Mouse (Mus musculus) spleen, adult 2 months (tissue): ENCODE measurements at regions not wholly inside any gene's neighbourhood (a gene's known extent, or its start where the extent isn't known, plus 50 kb on each side); places are given as distances from the start of the nearest gene placed in this dataset.
A peak's percentile ranks its signal among the peaks of the same experiment; 100 is the strongest.

Experiments
- DNase-seq, 2 experiments: peaks; one replicate each; pipeline versions ENCODE4 v3.0.0 to v3.0.0-alpha.2; 2012 to 2021; ENCODE audit warnings: low spot score in 2 of 2, low read depth in 1 of 2
- H3K27ac ChIP-seq: fragments of 200-500 bp; 2 replicates; pipeline ENCODE4 v1.5.1; 2012; ENCODE audit warnings: low read length, inconsistent platforms; ENCODE audit not compliant: insufficient read depth
- H3K27me3 ChIP-seq: fragments of 200-500 bp; 2 replicates; pipeline ENCODE4 v1.6.1; 2012; ENCODE audit warnings: mild to moderate bottlenecking, moderate library complexity, low read length, inconsistent platforms; ENCODE audit not compliant: control insufficient read depth, insufficient read depth
- H3K36me3 ChIP-seq: fragments of 200-500 bp; 2 replicates; pipeline ENCODE4 v1.6.1; 2012; ENCODE audit warnings: mild to moderate bottlenecking, low read length, inconsistent platforms; ENCODE audit not compliant: control insufficient read depth, insufficient read depth
- H3K4me1 ChIP-seq: fragments of 200-500 bp; 2 replicates; pipeline ENCODE4 v1.6.1; 2011; ENCODE audit warnings: inconsistent platforms; ENCODE audit not compliant: control insufficient read depth, insufficient read depth, insufficient read length
- H3K4me3 ChIP-seq: fragments of 200-500 bp; 2 replicates; pipeline ENCODE4 v1.5.1; 2011; ENCODE audit warnings: mild to moderate bottlenecking, inconsistent platforms; ENCODE audit not compliant: insufficient read depth, insufficient read length; ENCODE audit errors: extremely low read depth
- CTCF ChIP-seq: fragments of 200-500 bp; IDR thresholded peaks from 2 replicates; pipeline ENCODE4 v1.5.1; 2011; ENCODE audit warnings: mild to moderate bottlenecking, inconsistent platforms; ENCODE audit not compliant: insufficient read depth, insufficient read length, insufficient replicate concordance; ENCODE audit errors: extremely low read depth
- POLR2A ChIP-seq: fragments of 200-500 bp; IDR thresholded peaks from 2 replicates; pipeline ENCODE4 v1.6.1; 2011; ENCODE audit warnings: low read depth, low read length, inconsistent platforms
- WGBS: fragments of 180-500 bp; shearing (Covaris S2); methylation state at CpG from one replicate; pipeline ENCODE4 v1.1.7; 2018; 5-methylcytosine and 5-hydroxymethylcytosine counted together

DNA sequence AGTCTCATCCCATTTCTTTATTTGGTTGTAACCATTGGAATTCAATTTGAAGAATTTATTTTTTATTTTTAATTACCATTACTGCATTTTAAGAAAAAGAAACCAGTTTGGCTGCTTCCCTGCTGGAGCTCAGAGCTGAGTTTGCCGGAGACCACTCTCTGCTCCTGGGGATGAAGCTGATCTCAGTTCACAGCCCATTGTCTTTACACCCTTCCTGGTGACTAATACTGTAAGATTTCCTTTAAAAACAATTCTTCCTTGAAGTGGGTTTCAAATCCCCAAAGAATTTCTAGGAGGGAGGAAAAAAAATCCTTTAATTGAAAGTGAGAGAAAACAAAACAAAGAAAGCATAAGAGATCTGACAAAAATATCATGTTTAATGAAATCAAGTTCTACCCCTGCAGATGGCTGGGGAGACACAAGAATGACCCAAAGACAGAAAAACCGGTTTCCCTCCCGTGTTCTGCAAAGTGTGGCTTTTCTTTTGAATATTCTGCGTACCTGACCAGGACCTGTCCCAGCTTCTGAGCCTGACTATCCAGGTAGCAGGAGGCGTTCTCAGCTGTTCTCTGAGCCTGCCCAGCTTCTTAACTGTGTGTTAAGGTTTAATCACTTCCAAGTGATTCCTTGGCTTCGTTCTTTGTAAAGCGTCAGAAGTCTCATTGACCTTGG lies 216.1 kb downstream of the Bcl11a start:
- Histone ChIP-seq H3K27ac (no peak overlapping the region), H3K4me3 (no peak overlapping the region), H3K4me1 (peaks cover 5% of the 10 kb centered on the region; the same call in 1 of the 2 replicates), H3K36me3 (no peaks in the 10 kb centered on the region), H3K27me3 (no peaks in the 10 kb centered on the region)
- DNase-seq = no peak
- no peak for TF ChIP-seq CTCF
- TF ChIP-seq POLR2A = no peak
- 90% methylated on average over 7 of the region's 7 CpGs for WGBS

DNA sequence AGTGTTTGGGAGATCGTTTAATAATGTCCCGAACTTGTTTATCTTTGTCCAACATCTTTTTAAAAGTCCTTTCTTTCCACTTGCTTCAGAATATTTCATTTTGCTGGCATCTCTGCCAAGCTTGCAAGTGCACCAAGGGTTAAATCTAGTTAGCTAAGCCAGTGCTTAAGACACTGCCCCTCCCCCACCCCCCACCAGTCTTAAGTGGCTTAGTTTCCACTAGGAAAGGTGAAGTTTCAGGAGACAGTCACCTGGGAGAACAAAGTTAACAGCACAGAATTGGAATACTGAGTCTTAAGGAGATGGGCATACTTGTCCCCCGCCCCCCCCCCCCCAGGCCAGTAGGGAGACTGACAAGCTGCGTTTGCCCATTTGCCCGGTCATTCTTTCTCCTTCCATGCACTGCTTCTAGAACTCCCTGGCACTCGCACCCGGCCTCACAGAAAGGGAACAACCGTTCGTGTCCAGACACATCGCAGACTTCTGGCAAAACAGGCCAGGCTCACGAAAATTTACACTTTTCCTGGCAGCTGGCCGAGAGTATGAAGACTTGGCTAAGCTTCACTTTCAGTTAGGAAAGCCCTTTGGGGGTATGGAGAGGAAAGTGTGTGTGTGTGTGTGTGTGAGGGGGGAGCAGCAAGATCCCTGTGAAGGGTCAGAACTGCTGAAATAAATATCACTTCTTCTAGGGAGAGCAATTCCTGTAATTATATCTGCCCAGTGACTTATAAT lies 219.2 kb downstream of the Bcl11a start:
- TF ChIP-seq CTCF (no peak), POLR2A (no peak)
- Histone ChIP-seq H3K27me3 (no peaks in the 10 kb centered on the region), H3K36me3 (no peaks in the 10 kb centered on the region), H3K27ac (no peak overlapping the region), H3K4me1 (peaks cover 5% of the 10 kb centered on the region; the same call in 1 of the 2 replicates), H3K4me3 (no peak overlapping the region)
- WGBS = 32% methylated on average over 12 of the region's 12 CpGs
- no peak for DNase-seq

GRCm38 (mm10) chr11:24297763-24298162 lies 219.9 kb downstream of the Bcl11a start:
- H3K36me3 ChIP-seq = no peaks in the 10 kb centered on the region
- 30% methylated on average over 5 of the region's 5 CpGs for WGBS
- no peak overlapping the region for H3K27ac ChIP-seq

DNA sequence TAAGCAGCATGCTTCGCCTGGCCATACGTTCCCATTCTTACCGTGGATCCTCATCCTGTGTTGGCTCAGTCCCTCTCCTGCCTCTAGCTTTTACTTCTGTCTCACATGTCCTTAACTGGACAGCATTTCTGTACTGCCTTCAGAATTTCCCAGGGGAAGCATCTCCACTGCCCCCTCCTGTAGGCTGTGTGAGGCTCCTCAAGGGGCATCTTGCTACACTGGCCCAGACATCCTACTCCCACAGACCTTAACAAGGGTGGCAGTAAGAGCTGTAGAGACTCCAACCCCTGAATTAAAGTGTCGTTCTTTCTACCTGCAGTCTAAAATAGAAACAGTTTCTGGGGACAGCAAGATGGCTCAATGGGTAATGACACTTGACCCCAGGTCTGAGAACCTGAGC lies 222.5 kb downstream of the Bcl11a start:
- Histone ChIP-seq H3K27ac (no peak overlapping the region), H3K4me3 (no peak overlapping the region), H3K36me3 (no peaks in the 10 kb centered on the region), H3K4me1 (0 out of 2 replicates have a peak, but pooled peaks cover 7% of the 10 kb centered on the region), H3K27me3 (0 out of 2 replicates have a peak, but pooled peaks cover 2% of the 10 kb centered on the region)
- TF ChIP-seq POLR2A = no peak
- TF ChIP-seq CTCF = no peak
- no peak for DNase-seq
- 88% methylated on average over 4 of the region's 4 CpGs for WGBS

More at GRCm38 (mm10) chr11:24297763-24298162, 219.9 kb downstream of the Bcl11a start:
- Histone ChIP-seq H3K4me3 (no peak overlapping the region), H3K27me3 (no peaks in the 10 kb centered on the region), H3K4me1 (peaks cover 5% of the 10 kb centered on the region; the same call in 1 of the 2 replicates)
- DNase-seq = no peak
- no peak for TF ChIP-seq POLR2A
- TF ChIP-seq CTCF = no peak

DNA sequence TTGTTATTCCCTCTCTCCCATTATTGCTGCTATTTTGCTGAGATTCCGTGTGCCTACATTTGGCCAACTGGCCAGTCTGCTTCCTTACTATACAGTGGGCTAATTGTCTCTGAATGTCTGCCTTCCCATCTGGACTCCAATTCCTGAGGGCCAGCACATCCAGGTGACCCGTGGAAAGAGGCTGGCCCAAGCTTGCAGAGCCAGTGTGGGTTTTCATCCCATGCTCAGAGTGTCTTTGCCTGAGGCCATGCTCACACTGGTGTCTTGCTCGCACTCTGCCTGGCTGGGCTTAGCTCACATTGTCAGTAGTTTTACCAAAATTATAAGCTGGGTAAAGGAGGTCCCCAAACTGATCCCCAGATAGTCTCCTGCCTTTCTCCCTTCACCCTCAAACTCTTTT lies 223.3 kb downstream of the Bcl11a start:
- no peaks in the 10 kb centered on the region for H3K36me3 ChIP-seq
- WGBS = 87% methylated on average over 3 of the region's 3 CpGs
- no peak overlapping the region for H3K27ac ChIP-seq
- DNase-seq = no peak
- no peak for TF ChIP-seq POLR2A
- no peak for TF ChIP-seq CTCF
- no peak overlapping the region for H3K4me3 ChIP-seq
- 0 out of 2 replicates have a peak, but pooled peaks cover 7% of the 10 kb centered on the region for H3K4me1 ChIP-seq
- H3K27me3 ChIP-seq = 0 out of 2 replicates have a peak, but pooled peaks cover 2% of the 10 kb centered on the region

- 30% methylated on average over 17 of the region's 17 CpGs for WGBS
- H3K4me3 ChIP-seq = no peak overlapping the region; the same call in 1 of the 2 replicates
- 0 out of 2 replicates have a peak, but pooled peaks cover 4% of the 10 kb centered on the region for H3K4me1 ChIP-seq
- H3K36me3 ChIP-seq = no peaks in the 10 kb centered on the region
- no peak overlapping the region for H3K27ac ChIP-seq
- H3K27me3 ChIP-seq = 0 out of 2 replicates have a peak, but pooled peaks cover 2% of the 10 kb centered on the region
- TF ChIP-seq CTCF = no peak
- no peak for TF ChIP-seq POLR2A
- peak in 1 of 2 experiments; percentile 14 for DNase-seq
Measured at GRCm38 (mm10) chr11:24305145-24305553, 227.3 kb downstream of the Bcl11a start.
